Mouse (Mus musculus): ENCODE data around the gene Gm14496.
"Not testable (repeated sequence)": the region's sequence is repeated elsewhere in the genome, so short reads cannot be mapped to it uniquely, and the experiment has no call there.

The Gm14496 gene

GRCm38 (mm10) chr2:181990829-181991228 lies at the start of gene Gm14496:
Gene Gm14496 (plus strand): TSS chr2:181991129.
- no peak for DNase-seq (ENCODE audit: low spot score)

- DNase-seq (ENCODE audit: low spot score): not testable (repeated sequence)
These were observed 37.9 kb upstream of the Gm14496 start for GRCm38 (mm10) chr2:181952747-181953680.

DNA sequence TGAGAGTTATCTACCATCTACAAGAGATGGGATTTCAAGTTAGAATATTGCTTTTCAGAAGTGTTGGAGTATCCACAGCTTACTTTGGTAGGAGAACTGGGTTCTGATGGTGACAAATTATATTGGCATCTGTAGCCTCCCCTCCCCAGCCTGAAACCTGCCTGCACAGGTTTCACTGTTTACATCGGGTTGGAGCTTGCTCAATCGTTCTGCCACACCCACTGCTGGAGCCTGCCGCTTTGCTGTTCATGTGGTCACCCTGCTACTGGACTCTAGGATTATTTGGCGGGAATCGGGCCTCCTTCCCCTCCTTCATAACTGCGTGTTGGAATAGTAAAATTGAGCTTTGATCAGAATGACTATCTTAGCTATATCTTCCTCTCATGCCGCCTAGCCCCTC lies 22.5 kb upstream of the Gm14496 start:
- no peak for DNase-seq (ENCODE audit: low spot score)

DNA sequence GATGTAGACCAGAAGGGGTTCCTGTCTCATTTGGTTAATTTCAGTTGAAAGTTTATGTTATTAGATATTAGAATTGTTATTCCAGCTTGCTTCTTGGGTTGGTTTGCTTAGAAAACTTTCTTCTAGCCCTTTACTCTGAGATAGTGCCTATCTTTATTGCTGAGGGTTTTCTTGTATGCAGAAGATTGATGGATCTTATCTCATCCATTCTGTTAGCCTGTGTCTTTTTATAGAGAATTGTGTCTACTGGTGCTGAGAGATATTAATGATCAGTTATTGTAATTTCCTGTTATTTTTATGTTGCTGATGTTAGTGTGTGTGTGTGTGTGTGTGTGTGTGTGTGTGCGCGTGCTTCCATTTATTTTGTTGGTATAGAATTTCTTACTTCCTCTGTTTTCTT lies 21.7 kb upstream of the Gm14496 start:
- no peak for DNase-seq (ENCODE audit: low spot score)

- DNase-seq (ENCODE audit: low spot score): not testable (repeated sequence)
These were observed 9.0 kb upstream of the Gm14496 start for GRCm38 (mm10) chr2:181981969-181982368.
